Mouse (Mus musculus) central nervous system, embryonic 14 days (tissue): Measurements from ENCODE around the gene Ces4a. TPM values are rescaled to one million over a fixed set of nuclear protein-coding genes. Genes with fewer than 3 reads are reported as not detected.

Experiments
- polyA plus RNA-seq: library from polyadenylated mRNA; depleted of rRNA; stranded (reverse); fragments of >200 nt; gene quantifications from 2 replicates; pipeline ENCODE4 v1.2.3, GENCODE M21; 2012; rRNA removed

The Ces4a gene
- 0.05 TPM in 1 of 2 replicates, not detected in the other for polyA plus RNA-seq

GRCm38 (mm10) chr8:105131509-105131908 lies at the start of gene Ces4a:
TSS of gene Ces4a (plus strand) at chr8:105131800.

DNA sequence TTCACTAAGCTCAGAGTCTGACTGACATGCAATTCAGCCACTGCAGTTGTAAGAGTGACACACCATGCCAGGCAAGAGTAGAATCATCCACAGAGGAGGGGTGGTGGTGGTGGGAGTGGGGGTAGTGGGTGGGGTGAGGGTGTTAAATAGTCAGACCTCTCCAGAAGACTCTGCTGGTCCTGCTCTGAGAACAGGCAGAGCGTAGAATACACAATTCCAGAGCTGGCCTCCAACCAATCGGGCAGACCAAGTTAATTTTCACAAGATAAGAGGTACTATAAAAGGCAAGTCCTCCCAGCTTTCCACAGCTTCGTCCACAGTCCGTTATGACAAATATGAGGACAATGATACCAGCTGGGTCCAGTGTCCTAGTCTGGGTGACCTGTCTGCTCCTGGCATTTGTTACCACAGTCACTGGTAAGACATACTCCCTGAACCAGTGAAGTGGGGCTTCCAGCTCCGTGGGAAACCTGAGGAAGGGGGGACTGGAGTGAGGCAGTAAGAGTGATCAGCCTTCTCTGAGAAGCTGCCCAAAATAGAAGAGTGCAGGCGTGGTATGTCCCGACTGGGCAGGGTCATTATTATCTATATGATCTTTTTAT lies 48.0 kb upstream of the Ces4a start, which contains the start of gene Ces3b:
Ces3b (plus strand) TSS at position 305 of the 602 bp plus-strand sequence.

GRCm38 (mm10) chr8:105170381-105171115 lies 38.9 kb downstream of the Ces4a start, which contains the start of gene Cbfb:
TSS of gene Cbfb (plus strand) at chr8:105170674.

Other genes starting within 250 kb of the Ces4a start
- 0.04 TPM in 1 of 2 replicates, not detected in the other for gene Ces2e, start 205.5 kb upstream of the Ces4a start, polyA plus RNA-seq
- gene Ces2f, start 184.4 kb upstream of the Ces4a start, polyA plus RNA-seq, result 0.03 TPM in 1 of 2 replicates, not detected in the other
- 0.02 and 0.16 TPM in 2 replicates for gene Ces2g, start 170.1 kb upstream of the Ces4a start, polyA plus RNA-seq
- gene Ces2h, start 130.9 kb upstream of the Ces4a start, polyA plus RNA-seq, result not detected in 2 replicates
- not detected in 2 replicates for gene Ces3a, start 83.2 kb upstream of the Ces4a start, polyA plus RNA-seq
- not detected in 2 replicates for gene Ces3b, start 48.0 kb upstream of the Ces4a start, polyA plus RNA-seq
- 25.0 and 35.6 TPM in 2 replicates for gene Cbfb, start 38.9 kb downstream of the Ces4a start, polyA plus RNA-seq
- gene D230025D16Rik, start 93.3 kb downstream of the Ces4a start, polyA plus RNA-seq, result 29.8 and 31.5 TPM in 2 replicates
- 6.7 and 13.8 TPM in 2 replicates for gene B3gnt9, start 123.4 kb downstream of the Ces4a start, polyA plus RNA-seq
- 8.9 and 10.0 TPM in 2 replicates for gene Tradd, start 132.8 kb downstream of the Ces4a start, polyA plus RNA-seq
- gene Fbxl8, start 132.8 kb downstream of the Ces4a start, polyA plus RNA-seq, result 0.97 and 1.5 TPM in 2 replicates
- gene Hsf4, start 138.0 kb downstream of the Ces4a start, polyA plus RNA-seq, result 0.53 and 0.60 TPM in 2 replicates
- 1.5 and 2.1 TPM in 2 replicates for gene Nol3, start 144.3 kb downstream of the Ces4a start, polyA plus RNA-seq
- gene 4931428F04Rik, start 158.1 kb downstream of the Ces4a start, polyA plus RNA-seq, result 154 and 165 TPM in 2 replicates
- gene Exoc3l, start 164.3 kb downstream of the Ces4a start, polyA plus RNA-seq, result 12.5 and 15.1 TPM in 2 replicates
- gene E2f4, start 165.9 kb downstream of the Ces4a start, polyA plus RNA-seq, result 105 and 107 TPM in 2 replicates
- 2.2 and 3.3 TPM in 2 replicates for gene Elmo3, start 173.8 kb downstream of the Ces4a start, polyA plus RNA-seq
- gene Lrrc29, start 194.5 kb downstream of the Ces4a start, polyA plus RNA-seq, result 1.9 and 2.4 TPM in 2 replicates
- gene Tmem208, start 194.6 kb downstream of the Ces4a start, polyA plus RNA-seq, result 123 and 125 TPM in 2 replicates
- gene Fhod1, start 216.2 kb downstream of the Ces4a start, polyA plus RNA-seq, result 7.1 and 11.0 TPM in 2 replicates
- gene Slc9a5, start 217.0 kb downstream of the Ces4a start, polyA plus RNA-seq, result 40.7 and 42.5 TPM in 2 replicates
- gene Plekhg4, start 241.5 kb downstream of the Ces4a start, polyA plus RNA-seq, result 9.4 and 10.1 TPM in 2 replicates